Mouse (Mus musculus) adrenal gland, postnatal 10 days (tissue): Measurements from ENCODE around the gene Nek1. TPM values are rescaled to one million over a fixed set of nuclear protein-coding genes. Genes with fewer than 3 reads are reported as not detected.

Experiments
- DNase-seq: peaks from one replicate; pipeline ENCODE4 v3.0.0; 2021; ENCODE audit warnings: mixed read lengths
- long read RNA-seq, 2 experiments: library from polyadenylated mRNA; stranded (forward); transcript quantifications; one replicate each; pipeline ENCODE4 v2.0.0; 2021
- total RNA-seq, 2 experiments: library from RNA; stranded (reverse); gene quantifications; 2 replicates each; pipeline ENCODE4 v1.2.3; 2021

The Nek1 gene
- 10 to 100 TPM; 11.5 to 19.5 TPM for total RNA-seq
- long read RNA-seq, experiment 1, partial matches to known transcripts = 2 of 2 reads
- long read RNA-seq, experiment 1, other reads (novel, unspliced or antisense) = 0 of 2 reads
- long read RNA-seq, experiment 2, full-length matches to known transcripts = 3 of 5 reads
- long read RNA-seq, experiment 2, partial matches to known transcripts = 2 of 5 reads
- long read RNA-seq, experiment 2, other reads (novel, unspliced or antisense) = 0 of 5 reads

GRCm38 (mm10) chr8:60992910-60993638, at the start of gene Nek1:
Gene Nek1 (plus strand): TSS chr8:60993195.
- peak; percentile 99 for DNase-seq

GRCm38 (mm10) chr8:60947503-60947902, 45.5 kb upstream of the Nek1 start:
- DNase-seq = no peak

DNA sequence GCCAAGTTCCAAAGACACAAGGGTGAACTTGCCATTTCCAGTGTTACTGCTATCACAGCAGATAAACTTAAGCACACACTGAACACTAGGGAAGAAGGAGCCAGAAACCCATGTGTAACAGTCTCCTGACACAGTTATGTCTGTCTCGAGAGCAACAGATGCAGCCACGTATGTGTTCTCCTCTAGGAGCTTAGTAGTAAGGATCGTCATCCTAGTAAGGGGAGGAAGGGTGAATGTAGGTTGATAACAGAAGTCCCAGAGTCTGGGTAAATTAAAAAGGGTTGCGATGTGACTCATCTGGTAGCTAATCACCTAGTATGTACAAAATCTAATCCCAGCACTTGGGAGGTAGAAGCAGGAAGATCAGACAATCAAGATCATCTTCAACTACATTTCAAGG, 43.1 kb upstream of the Nek1 start:
- no peak for DNase-seq

- no peak for DNase-seq
These were observed 41.7 kb upstream of the Nek1 start for GRCm38 (mm10) chr8:60951271-60951670.

DNA sequence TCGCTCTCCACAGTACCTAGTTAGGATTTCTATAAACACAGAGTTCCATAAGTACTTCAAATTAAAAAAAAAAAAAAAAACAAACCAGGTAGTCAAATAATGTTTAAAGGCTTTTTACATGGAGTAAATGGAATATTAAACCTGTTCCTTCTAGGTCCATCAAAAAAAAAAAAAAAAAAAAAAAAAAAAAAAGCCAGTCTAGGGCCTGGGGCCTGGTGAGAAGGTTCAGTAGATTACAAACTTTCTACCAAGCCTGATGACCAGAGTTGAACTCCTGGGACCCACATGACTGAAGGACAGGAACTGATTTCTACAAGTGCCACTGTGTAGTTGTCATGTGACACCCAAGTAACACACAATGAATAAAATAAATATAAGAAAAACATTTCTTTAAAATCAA, 41.2 kb upstream of the Nek1 start:
- DNase-seq = no peak

- DNase-seq = no peak
These were observed 40.2 kb upstream of the Nek1 start for GRCm38 (mm10) chr8:60952803-60953202.

GRCm38 (mm10) chr8:60954281-60955014, 38.5 kb upstream of the Nek1 start:
- peak; percentile 80 for DNase-seq

DNA sequence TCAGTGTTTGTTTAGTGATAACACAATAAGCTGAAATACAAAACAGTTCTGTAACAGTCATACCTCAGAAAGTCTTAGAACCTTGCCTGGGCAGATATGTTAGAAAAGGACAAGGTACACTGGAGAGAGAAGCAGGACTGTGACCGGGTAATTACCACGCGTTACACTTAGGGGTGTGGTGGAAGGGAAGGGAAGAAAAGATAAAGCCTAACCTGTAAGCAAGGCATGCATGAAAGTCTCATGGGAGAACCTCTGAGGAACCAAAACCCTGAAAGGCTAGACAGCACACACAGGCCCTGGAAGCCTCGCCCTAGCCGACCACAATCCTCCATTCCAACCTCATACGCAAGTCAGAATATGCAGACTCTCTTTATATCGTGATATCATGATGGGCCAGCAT, 36.1 kb upstream of the Nek1 start:
- DNase-seq = no peak

- no peak for DNase-seq
These were observed 30.2 kb upstream of the Nek1 start for GRCm38 (mm10) chr8:60962763-60963162.

- no peak for DNase-seq
These were observed 29.1 kb upstream of the Nek1 start for GRCm38 (mm10) chr8:60963931-60964330.

- DNase-seq = no peak
These were observed 28.5 kb upstream of the Nek1 start for GRCm38 (mm10) chr8:60964518-60964917.

GRCm38 (mm10) chr8:60965306-60965705, 27.7 kb upstream of the Nek1 start:
- no peak for DNase-seq

- no peak for DNase-seq
These were observed 27.3 kb upstream of the Nek1 start for GRCm38 (mm10) chr8:60965741-60966140.

GRCm38 (mm10) chr8:60969091-60969490, 23.9 kb upstream of the Nek1 start:
- no peak for DNase-seq

- peak; percentile 53 for DNase-seq
These were observed 21.2 kb upstream of the Nek1 start for GRCm38 (mm10) chr8:60971808-60972207.

GRCm38 (mm10) chr8:60973448-60973847, 19.5 kb upstream of the Nek1 start:
- DNase-seq = no peak

DNA sequence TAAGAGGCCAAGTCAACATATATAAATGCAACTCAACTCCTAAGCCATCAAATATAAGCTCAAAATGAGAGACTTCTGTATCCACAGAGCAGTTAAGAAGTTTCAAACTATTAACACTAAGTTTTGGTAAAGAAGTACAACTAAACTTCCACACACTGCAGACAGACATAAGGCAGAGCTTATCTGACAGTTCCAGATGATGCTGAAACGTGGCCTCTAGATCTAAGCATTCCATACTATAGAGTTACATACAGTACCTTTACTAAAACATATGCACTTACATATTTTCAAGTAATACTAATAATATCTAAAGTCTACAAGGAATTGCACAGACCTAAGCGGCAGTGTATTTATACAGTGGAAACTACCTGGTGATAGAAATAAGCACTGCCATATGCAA, 18.2 kb upstream of the Nek1 start:
- no peak for DNase-seq

GRCm38 (mm10) chr8:60976818-60977217, 16.2 kb upstream of the Nek1 start:
- DNase-seq = no peak

DNA sequence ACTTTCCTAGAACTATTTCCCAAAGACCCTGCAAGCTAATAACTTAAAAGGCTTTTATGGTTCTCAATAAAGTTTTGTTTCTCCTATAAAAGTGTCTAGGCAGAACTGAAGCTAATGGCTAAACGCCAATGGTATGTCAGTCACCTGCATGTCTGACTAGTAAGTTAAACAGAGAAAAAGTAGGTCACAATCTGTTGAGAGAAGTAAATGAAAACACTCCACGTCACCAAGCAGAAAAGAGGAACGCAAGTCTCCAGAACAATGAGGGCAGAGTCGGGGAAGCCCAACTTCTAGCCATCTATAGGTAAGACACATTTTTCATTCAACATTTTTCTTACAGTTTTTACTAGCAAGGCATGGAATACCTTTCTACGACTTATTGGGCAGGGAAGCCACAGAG, 14.5 kb upstream of the Nek1 start:
- no peak for DNase-seq

- no peak for DNase-seq
These were observed 11.6 kb upstream of the Nek1 start for GRCm38 (mm10) chr8:60981388-60981787.

DNA sequence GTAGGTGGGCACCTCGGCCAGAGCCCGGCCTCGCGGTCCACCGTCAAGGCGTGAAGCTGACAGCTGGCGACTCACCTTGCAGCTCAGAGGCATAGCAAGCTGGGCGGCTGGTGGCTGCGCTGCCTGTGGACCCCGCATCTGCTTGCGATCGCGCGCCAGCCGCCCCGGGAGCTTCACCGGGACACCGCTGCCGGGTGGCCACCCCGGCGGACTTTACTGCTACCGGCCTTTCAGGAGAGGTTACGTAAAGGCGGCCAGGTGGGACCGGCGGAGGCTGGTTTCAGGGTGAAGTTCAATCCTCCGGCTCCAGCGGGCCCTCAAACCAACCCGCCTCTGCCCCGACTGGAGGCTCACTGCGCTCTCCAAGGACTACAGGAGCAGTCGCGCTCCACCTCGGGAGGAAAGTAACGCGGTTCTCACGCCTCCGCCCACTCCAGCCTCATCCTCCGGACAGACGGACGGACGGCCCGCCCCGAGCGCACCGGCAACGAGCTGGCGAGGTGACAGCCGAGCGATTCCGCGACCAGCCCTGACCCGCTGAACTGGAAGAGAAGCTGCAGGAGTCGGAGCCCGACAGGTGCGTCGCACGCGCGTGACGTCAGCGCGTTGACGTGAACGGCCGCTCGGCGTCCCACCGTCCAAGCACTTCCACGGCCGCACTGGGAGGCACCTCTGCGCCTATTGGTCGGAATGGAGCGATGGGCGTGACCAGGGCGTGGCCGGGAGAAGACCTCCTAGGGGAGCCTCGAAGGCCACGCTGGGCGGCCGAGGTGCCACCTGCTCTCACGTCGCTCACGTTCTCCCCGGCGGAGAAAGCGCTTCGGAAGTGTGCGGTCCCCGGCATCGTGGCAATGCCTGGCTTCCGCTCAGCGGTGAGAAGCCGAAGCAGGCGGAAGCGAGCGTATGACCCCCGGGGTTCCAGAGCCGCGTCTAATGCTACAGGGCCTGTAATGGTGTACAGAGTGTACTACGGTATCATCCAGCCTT, 10.0 kb upstream of the Nek1 start, which contains the start of gene Clcn3:
TSS of gene Clcn3 (minus strand) at position 600 of the 987 bp plus-strand sequence.
- peak; percentile 98 for DNase-seq

DNA sequence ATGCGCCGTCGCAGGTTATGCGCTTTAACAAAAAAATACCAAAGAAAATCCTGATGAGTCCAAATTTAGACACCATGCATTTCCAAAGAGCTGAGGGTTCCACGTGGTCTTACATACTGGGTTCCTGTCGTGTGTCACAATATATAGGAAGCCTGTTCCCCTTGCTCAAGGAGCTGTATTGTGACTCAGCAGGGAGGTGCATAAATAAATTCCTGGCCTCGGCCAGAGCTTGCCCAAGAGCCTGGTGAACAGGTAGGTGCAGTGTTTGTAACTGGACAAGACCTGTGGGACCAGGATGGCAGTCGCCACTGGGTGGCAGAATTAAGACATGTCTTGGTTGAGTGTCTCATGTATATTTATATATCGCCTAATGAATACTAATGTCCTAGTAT, 9.3 kb upstream of the Nek1 start:
- peak; percentile 64 for DNase-seq
